Mouse (Mus musculus) ZHBTc4 (cell line): Measurements from ENCODE around the gene Ovol3.

ENCODE experiments used
- DNase-seq: peaks from one replicate; pipeline ENCODE4 v3.0.0-alpha.2; 2011; ENCODE audit warnings: low read depth, low spot score

Ovol3 gene

DNA sequence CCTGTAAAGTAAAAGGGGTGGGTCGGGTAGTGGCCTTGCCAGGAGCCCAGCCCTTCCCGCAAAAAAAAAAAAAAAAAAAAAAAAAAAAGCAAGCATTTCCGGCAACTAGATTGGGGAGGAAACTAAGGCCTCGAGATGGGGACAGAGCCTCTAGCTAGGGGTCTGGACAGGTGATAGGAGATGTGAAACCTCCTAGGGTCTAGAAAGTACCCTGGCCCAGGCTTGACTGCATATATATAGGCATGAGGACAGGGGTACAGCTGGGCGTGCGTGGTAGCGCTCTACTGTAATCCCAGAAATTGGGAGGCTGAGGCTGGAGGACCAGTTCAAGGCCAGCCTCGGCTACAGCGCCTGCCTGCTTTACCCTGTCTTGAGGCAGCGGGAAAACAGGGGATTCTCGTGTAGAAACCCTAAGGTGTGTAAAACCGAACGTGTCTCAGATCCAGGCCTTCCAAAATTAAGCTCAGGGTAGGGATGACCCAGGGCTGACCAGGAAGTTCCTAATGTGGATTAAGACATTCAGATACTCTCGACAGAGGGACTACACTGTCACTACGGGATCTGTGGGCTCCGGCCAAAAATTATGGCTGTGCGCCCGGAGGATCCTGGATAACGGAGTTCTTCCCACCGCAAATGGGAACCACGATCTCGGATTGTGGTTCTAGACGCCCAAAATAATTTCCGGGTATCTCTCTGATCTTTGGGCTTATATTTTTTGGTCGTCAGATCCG lies 41.3 kb downstream of the Ovol3 start:
- peak; percentile 57 for DNase-seq

DNA sequence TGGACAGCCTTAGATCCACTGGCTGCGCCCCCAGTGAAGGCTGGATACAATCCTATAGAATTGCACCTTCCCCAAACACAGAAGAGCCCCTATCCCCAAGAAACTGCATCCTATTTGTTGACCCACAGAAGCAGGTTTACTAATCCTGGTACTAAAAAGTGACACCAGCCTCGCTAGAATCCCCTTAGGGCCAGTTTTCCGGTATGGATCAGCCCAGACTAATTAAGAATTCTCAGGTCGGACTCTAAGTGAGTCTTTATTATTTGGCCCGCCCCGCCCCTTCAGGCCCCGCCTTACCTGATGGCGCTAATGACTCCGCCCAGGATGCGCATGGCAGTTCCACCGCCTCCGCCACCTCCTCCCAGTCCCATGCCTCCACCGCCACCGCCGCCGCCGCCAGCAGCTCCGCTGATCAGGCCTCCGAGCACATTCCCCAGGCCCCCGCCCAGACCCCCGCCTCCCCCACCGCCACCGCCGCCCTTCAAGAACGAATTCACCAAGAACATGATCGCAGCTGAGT lies 41.9 kb downstream of the Ovol3 start:
- peak; percentile 95 for DNase-seq

DNA sequence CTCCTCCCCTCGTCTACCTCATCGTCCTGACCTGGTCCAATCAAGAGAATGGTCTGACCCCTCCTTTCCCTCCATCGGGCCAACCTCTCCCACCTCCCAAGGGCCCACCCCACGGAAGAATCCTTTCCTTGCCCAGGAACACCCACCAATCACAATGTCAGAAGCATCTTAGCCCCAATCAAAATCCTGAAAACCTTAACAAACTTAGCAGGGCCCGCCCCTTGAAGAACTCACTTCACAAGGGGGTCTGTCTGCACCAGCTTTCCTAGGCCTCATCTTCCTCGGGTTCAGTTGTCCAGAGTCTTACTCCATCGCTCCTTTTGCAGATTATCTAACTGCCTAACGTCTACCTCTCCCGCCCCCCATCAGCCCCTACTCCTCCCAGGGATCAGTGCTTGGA lies 42.5 kb downstream of the Ovol3 start:
- peak; percentile 94 for DNase-seq

DNA sequence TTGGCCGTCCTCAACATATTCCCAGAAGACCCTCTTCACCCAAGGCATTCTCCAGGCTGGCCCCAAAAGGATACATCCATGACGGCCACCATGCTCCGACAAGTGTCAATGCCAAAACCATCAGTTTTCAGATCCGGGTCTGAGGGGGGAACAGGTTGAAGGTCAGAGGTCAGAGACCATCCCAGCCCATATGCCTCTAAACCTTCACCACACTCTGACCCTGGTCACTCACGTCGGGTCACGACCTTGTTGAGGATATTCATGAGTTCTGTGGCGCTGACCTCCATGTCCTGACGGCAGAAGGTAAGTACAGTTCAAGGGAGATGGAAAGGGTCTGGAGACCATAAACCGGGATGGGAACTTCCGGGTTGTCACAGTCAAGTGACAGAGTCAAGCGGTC lies 43.4 kb downstream of the Ovol3 start:
- no peak for DNase-seq

DNA sequence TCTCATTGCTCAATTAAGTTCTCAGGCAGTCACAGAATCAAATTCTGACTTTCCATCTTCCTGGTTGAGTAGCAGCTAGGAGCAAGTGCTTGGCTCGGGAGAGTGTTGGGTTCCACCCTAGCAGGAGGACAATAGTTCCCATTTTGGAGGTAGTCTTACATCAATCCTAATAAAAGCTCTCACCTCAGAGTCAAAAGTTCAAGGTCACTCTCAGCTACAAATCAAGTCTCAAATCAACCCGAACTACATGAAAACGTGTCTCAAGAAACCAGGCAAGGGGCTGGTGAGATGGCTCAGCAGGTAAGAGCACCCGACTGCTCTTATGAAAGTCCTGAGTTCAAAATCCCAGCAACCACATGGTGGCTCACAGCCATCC lies 46.4 kb downstream of the Ovol3 start:
- DNase-seq = peak; percentile 86

DNA sequence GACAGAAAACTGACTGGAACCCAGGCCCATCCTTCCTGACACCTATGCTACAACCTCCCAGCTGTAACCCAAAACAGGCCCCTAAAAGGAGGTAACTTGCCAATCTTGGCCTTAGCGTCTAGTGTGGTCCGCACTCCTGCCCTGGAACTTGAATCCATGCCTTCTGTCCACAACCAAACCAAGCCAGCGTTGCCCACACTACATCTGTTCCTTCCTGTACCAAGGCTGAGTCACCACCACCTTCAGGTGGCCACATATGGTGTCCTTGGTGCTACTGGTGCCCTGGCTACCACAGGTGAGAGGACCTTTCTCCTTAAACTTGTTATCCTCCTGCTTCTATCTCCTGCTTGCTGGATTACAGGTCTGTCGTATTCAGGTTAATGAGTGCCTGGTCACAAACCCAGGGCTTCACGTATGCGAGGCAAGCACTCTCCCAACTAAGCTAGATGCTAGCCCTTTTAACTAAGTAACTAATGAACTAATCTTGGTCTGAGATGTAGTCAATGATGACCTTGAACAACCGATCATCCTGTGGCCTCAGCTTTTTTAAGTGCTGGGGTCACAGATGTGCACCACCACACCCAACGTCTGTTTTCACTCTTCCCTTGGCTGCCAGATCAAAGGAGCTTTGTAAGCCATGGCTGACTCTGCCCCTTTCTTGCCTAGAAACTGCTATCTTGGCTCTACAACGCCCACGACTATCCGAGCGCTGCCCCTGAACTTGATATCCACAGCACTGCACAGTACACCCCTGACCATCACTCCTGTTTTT lies 47.0 kb downstream of the Ovol3 start:
- peak; percentile 74 for DNase-seq

DNA sequence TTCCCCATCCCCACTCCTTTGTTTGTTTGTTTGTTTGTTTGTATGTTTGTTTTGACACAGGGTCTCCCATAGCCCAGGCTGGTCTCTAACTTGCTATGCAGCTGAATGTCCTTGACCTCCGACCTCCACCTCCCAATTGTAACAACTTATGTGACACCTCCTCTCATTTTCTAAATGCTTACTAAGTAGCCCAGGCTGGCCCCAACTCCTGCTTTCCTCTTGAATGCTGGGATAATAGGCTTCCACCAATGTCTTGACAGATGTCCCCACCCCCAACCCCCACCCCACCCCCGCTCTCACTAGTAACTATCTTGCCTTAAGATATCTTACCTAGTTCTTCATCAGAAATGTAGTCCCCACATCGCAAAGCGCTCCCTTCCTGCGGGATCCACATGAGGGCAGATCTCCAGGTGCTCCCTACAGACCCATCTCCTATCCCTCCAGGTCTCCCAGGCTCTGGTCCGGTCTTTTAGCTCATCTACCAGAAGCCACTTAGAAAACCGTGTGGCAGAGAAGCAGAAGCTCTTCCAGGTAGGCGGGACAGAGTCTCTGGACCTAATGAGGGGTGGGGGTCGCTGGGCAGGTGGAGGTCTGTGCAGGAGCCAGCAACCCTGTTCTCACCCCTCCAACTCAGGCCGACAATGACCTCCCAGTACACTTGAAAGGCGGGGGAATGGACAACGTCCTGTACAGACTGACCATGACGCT lies 50.7 kb downstream of the Ovol3 start:
- no peak for DNase-seq

DNA sequence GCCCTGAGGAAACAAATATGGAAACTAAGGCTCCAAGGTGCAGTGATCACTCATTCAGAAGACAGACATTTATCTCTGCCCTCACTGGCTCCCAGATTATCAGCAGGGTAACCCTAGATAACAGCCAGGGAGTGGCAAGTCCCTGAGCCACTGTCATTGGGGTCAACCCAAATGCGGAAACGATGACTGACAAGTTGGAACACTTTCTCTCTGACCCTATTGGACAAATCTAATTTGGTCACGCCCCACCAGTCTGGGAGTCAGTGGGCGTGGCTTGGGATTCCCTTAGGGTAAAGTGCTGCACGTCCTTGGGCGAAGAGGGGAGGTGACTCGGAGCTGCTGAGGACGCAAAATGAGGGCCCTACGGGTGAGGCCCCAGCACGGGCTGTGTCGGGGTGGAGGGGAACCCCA lies 51.6 kb downstream of the Ovol3 start, which contains the start of gene Cox7a1:
Gene Cox7a1, plus strand, starts transcription at position 266 of the 411 bp plus-strand sequence.
- DNase-seq = peak; percentile 97
